Mouse (Mus musculus): ENCODE results near the gene Atp1a1.

Gene Atp1a1

GRCm38 (mm10) chr3:101604550-101605223, at the start of gene Atp1a1:
Gene Atp1a1, minus strand, starts transcription at chr3:101604684.
- peak; percentile 96 for DNase-seq (ENCODE audit: low spot score)

GRCm38 (mm10) chr3:101653446-101653845, 49.0 kb upstream of the Atp1a1 start:
- no peak for DNase-seq (ENCODE audit: low spot score)

- no peak for DNase-seq (ENCODE audit: low spot score)
These were observed 48.5 kb upstream of the Atp1a1 start for GRCm38 (mm10) chr3:101652967-101653366.

- no peak for DNase-seq (ENCODE audit: low spot score)
These were observed 45.8 kb upstream of the Atp1a1 start for GRCm38 (mm10) chr3:101650328-101650727.

GRCm38 (mm10) chr3:101649271-101649670, 44.8 kb upstream of the Atp1a1 start:
- DNase-seq (ENCODE audit: low spot score) = no peak

- DNase-seq (ENCODE audit: low spot score) = peak; percentile 25
These were observed 43.8 kb upstream of the Atp1a1 start for GRCm38 (mm10) chr3:101648096-101648793.

GRCm38 (mm10) chr3:101646806-101647205, 42.3 kb upstream of the Atp1a1 start:
- DNase-seq (ENCODE audit: low spot score) = no peak

GRCm38 (mm10) chr3:101645569-101646106, 41.2 kb upstream of the Atp1a1 start:
- no peak for DNase-seq (ENCODE audit: low spot score)

- no peak for DNase-seq (ENCODE audit: low spot score)
These were observed 39.7 kb upstream of the Atp1a1 start for GRCm38 (mm10) chr3:101644062-101644802.

- DNase-seq (ENCODE audit: low spot score) = no peak
These were observed 38.8 kb upstream of the Atp1a1 start for GRCm38 (mm10) chr3:101643264-101643663.

- DNase-seq (ENCODE audit: low spot score) = no peak
These were observed 33.7 kb upstream of the Atp1a1 start for GRCm38 (mm10) chr3:101638223-101638622.

- DNase-seq (ENCODE audit: low spot score) = no peak
These were observed 32.0 kb upstream of the Atp1a1 start for GRCm38 (mm10) chr3:101636510-101636909.

GRCm38 (mm10) chr3:101636086-101636485, 31.6 kb upstream of the Atp1a1 start:
- DNase-seq (ENCODE audit: low spot score) = no peak

GRCm38 (mm10) chr3:101634141-101634900, 29.8 kb upstream of the Atp1a1 start:
- no peak for DNase-seq (ENCODE audit: low spot score)

GRCm38 (mm10) chr3:101628255-101628654, 23.8 kb upstream of the Atp1a1 start:
- no peak for DNase-seq (ENCODE audit: low spot score)

- DNase-seq (ENCODE audit: low spot score) = no peak
These were observed 19.8 kb upstream of the Atp1a1 start for GRCm38 (mm10) chr3:101624287-101624686.

- no peak for DNase-seq (ENCODE audit: low spot score)
These were observed 14.5 kb upstream of the Atp1a1 start for GRCm38 (mm10) chr3:101619017-101619416.

GRCm38 (mm10) chr3:101618505-101618904, 14.0 kb upstream of the Atp1a1 start:
- DNase-seq (ENCODE audit: low spot score) = no peak

- DNase-seq (ENCODE audit: low spot score) = no peak
These were observed 13.0 kb upstream of the Atp1a1 start for GRCm38 (mm10) chr3:101617451-101617850.

- no peak for DNase-seq (ENCODE audit: low spot score)
These were observed 12.5 kb upstream of the Atp1a1 start for GRCm38 (mm10) chr3:101617007-101617406.

GRCm38 (mm10) chr3:101615856-101616255, 11.4 kb upstream of the Atp1a1 start:
- no peak for DNase-seq (ENCODE audit: low spot score)
